Mouse (Mus musculus) effector memory CD4-positive, alpha-beta T cell, adult 5 months (primary cell): Measurements from ENCODE around the gene Syt11. TPM values are rescaled to one million over a fixed set of nuclear protein-coding genes. Genes with fewer than 3 reads are reported as not detected.

Experiments used
- polyA plus RNA-seq: library from polyadenylated mRNA; unstranded; fragments of 100-300 nt; shearing (Covaris generic); gene quantifications from one replicate; pipeline ENCODE4 v1.2.1, GENCODE M21; 2017

Gene Syt11
- polyA plus RNA-seq = 35.6 TPM

DNA sequence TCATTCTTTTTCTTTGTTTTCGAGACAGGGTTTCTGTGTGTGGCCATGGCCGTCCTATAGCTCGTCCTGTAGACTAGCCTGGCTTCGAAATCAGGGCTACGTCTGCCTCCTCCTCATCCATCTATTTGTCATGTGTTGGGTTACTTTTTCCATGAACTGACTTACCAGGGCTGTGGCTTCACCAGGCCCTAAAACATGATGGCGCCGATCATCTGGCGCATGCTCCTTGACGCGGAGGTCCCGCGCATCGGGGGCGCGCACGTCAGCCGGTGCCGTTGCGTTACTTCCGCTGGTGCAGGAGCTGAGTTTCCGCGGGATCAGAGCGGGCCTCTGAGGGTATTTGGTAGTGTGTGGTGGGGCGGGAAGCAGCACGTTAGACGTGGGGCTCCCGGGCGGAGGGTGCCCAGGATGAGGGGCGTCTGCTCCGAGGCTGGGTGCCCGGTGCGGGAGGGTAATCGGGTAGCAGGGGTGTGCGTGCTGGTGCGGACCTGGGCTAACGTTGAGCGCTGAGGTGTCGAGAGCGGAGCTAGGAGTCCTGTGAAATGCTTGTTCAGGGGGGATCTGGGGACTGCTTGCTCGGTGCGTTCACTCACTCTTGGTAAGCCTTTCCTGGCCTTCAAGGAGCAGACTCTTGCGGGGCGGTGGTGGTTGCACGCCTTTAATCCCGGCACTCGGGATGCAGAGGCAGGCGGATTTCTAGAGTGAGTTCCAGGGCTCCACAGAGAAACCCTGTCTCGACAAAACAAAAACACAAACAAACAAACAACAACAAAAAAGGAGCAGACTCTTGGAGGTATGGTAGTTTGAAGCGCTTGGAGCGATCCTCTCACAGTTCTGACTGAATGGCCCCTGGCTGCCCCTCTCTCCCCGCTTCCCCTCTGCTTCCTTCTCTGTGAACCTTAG is at the start of gene Syt11:
Gene Syt11 (minus strand): TSS at position 226 of the 903 bp plus-strand sequence.

DNA sequence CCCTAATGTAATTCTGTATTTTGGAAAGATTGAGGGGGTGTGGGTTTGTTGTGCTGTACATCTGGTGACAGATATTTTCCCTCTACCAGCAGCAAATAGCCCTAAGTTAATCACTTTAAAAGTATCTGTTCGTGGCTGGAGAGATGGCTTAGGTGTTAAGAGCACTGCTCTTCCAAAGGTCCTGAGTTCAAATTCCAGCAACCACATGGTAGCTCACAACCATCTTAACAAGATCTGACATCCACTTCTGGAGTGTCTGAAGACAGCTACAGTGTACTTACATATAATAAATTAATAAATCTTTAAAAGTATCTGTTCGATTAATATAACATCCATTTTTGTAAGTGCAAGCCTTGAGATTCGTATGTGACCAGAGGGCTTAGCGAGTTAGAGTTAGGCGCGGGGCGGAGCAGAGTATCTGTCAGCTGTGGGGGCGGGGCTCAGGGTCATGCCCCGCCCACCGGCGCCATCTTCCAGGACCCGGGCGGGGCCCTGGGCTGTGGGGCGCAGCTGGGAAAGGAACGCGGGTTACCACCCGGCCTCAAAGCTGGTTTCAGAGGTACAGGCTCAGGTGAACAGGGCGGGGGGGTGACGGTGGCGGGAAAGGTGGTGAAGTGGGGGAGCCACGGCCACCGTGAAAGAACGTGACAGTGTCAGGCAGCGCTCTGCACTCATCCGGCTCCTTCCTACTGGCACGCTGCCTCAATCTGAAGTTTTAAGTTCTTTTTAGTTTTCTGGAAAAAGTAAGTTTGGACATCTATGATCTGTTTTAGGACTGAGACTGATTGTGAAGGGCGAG is 58.4 kb downstream of the Syt11 start, which contains the start of gene Rit1:
Gene Rit1 (plus strand): TSS at position 440 of the 799 bp plus-strand sequence.

Other genes starting within 250 kb of the Syt11 start
- gene Mex3a, start 242.8 kb downstream of the Syt11 start, polyA plus RNA-seq = not detected
- not detected for gene Rab25, start 226.9 kb downstream of the Syt11 start, polyA plus RNA-seq
- 114 TPM for gene Lamtor2, start 222.1 kb downstream of the Syt11 start, polyA plus RNA-seq
- gene Ubqln4, start 221.4 kb downstream of the Syt11 start, polyA plus RNA-seq = 31.1 TPM
- 56.5 TPM for gene Ssr2, start 199.3 kb downstream of the Syt11 start, polyA plus RNA-seq
- 74.7 TPM for gene Arhgef2, start 169.2 kb downstream of the Syt11 start, polyA plus RNA-seq
- not detected for gene Rxfp4, start 122.0 kb downstream of the Syt11 start, polyA plus RNA-seq
- gene Khdc4, start 89.4 kb downstream of the Syt11 start, polyA plus RNA-seq = 149 TPM
- gene Rit1, start 58.3 kb downstream of the Syt11 start, polyA plus RNA-seq = 23.7 TPM
- gene Gon4l, start 60.1 kb upstream of the Syt11 start, polyA plus RNA-seq = 22.0 TPM
- 13.5 TPM for gene Msto1, start 138.8 kb upstream of the Syt11 start, polyA plus RNA-seq
- gene Ash1l, start 175.5 kb upstream of the Syt11 start, polyA plus RNA-seq = 32.1 TPM
- 109 TPM for gene Dap3, start 176.0 kb upstream of the Syt11 start, polyA plus RNA-seq